Mouse (Mus musculus) adrenal gland, postnatal 4 days (tissue): Measurements from ENCODE around the gene Zfp131. TPM values are rescaled to one million over a fixed set of nuclear protein-coding genes. Genes with fewer than 3 reads are reported as not detected.
A peak's percentile ranks its signal among the peaks of the same experiment; 100 is the strongest.
"Not testable (repeated sequence)": the region's sequence is repeated elsewhere in the genome, so short reads cannot be mapped to it uniquely, and the experiment has no call there.

Source experiments
- DNase-seq, 2 experiments: peaks; one replicate each; pipeline ENCODE4 v3.0.0; 2021 to 2022; ENCODE audit warnings: low spot score in 2 of 2, mixed read lengths in 2 of 2
- long read RNA-seq, 2 experiments: library from polyadenylated mRNA; stranded (forward); transcript quantifications; one replicate each; pipeline ENCODE4 v2.0.0; 2021
- total RNA-seq, 2 experiments: library from RNA; stranded (reverse); gene quantifications; 2 replicates each; pipeline ENCODE4 v1.2.3; 2021

Zfp131 gene
- 10 to 100 TPM; 39.1 to 41.9 TPM for total RNA-seq
- long read RNA-seq, experiment 1, partial matches to known transcripts = 2 of 7 reads
- long read RNA-seq, experiment 1, other reads (novel, unspliced or antisense) = 3 of 7 reads
- long read RNA-seq, experiment 2, partial matches to known transcripts = 11 of 42 reads
- long read RNA-seq, experiment 2, other reads (novel, unspliced or antisense) = 22 of 42 reads

- DNase-seq = peak; percentile 85 to 89
Measured at GRCm38 (mm10) chr13:119790761-119791579, at the start of gene Zfp131. Zfp131 (minus strand) TSS chr13:119790889.

- not testable (repeated sequence) for DNase-seq
Measured at GRCm38 (mm10) chr13:119839982-119840381, 49.3 kb upstream of the Zfp131 start.

- not testable (repeated sequence) for DNase-seq
Measured at GRCm38 (mm10) chr13:119837719-119838337, 47.1 kb upstream of the Zfp131 start.

GRCm38 (mm10) chr13:119836324-119836811 lies 45.7 kb upstream of the Zfp131 start:
- DNase-seq = not testable (repeated sequence)

- DNase-seq = not testable (repeated sequence)
Measured at GRCm38 (mm10) chr13:119835320-119836056, 44.8 kb upstream of the Zfp131 start, which contains the start of gene D13Ertd608e. D13Ertd608e (plus strand) TSS chr13:119836006.

- DNase-seq = not testable (repeated sequence)
Measured at GRCm38 (mm10) chr13:119830116-119830515, 39.4 kb upstream of the Zfp131 start, which contains the start of gene AF067063. AF067063 (minus strand) TSS chr13:119830216.

GRCm38 (mm10) chr13:119817579-119818206 lies 27.0 kb upstream of the Zfp131 start:
- no peak for DNase-seq

- DNase-seq = no peak
Measured at GRCm38 (mm10) chr13:119816798-119817197, 26.1 kb upstream of the Zfp131 start.

- DNase-seq = no peak
Measured at GRCm38 (mm10) chr13:119810031-119810430, 19.3 kb upstream of the Zfp131 start.

- DNase-seq = no peak
Measured at GRCm38 (mm10) chr13:119808937-119809336, 18.2 kb upstream of the Zfp131 start.

- DNase-seq = no peak
Measured at GRCm38 (mm10) chr13:119797656-119798055, 7.0 kb upstream of the Zfp131 start.

- DNase-seq = no peak
Measured at GRCm38 (mm10) chr13:119792791-119793404, 2.2 kb upstream of the Zfp131 start.

- no peak for DNase-seq
Measured at GRCm38 (mm10) chr13:119791580-119792135, 969 bp upstream of the Zfp131 start.

- peak; percentile 27 to 42 for DNase-seq
Measured at GRCm38 (mm10) chr13:119789851-119790717, 605 bp downstream of the Zfp131 start.

- no peak for DNase-seq
Measured at GRCm38 (mm10) chr13:119783581-119783980, 7.1 kb downstream of the Zfp131 start.

GRCm38 (mm10) chr13:119768541-119768940 lies 22.1 kb downstream of the Zfp131 start:
- DNase-seq = no peak

GRCm38 (mm10) chr13:119766480-119766879 lies 24.2 kb downstream of the Zfp131 start:
- no peak for DNase-seq

GRCm38 (mm10) chr13:119756831-119757230 lies 33.9 kb downstream of the Zfp131 start:
- no peak for DNase-seq
